Mouse (Mus musculus) neural tube, embryonic 11.5 days (tissue): ENCODE results near the gene Pigc. TPM values are rescaled to one million over a fixed set of nuclear protein-coding genes. Genes with fewer than 3 reads are reported as not detected.

Experiments
- ATAC-seq: fragments of 200-750 bp; cut with Nextera tagmentation; 2 replicates; pipeline ENCODE4 v1.8.0; 2017; ENCODE audit warnings: moderate number of reproducible peaks, mild to moderate bottlenecking, moderate TSS enrichment, moderate library complexity; ENCODE audit not compliant: insufficient read depth, low FRiP score, low TSS enrichment
- DNase-seq: peaks from one replicate; pipeline ENCODE4 v3.0.0-alpha.2; 2015; ENCODE audit warnings: low spot score
- H3K27ac ChIP-seq: fragments of 300-500 bp; sonication (generic); 2 replicates; pipeline ENCODE4 v1.5.1; 2014; ENCODE audit warnings: low read depth, mild to moderate bottlenecking, low read length
- H3K27me3 ChIP-seq: fragments of 300-500 bp; sonication (generic); 2 replicates; pipeline ENCODE4 v1.6.1; 2014; ENCODE audit warnings: mild to moderate bottlenecking, low read length, mixed read lengths; ENCODE audit not compliant: control insufficient read depth, insufficient read depth
- H3K36me3 ChIP-seq: fragments of 300-500 bp; sonication (generic); 2 replicates; pipeline ENCODE4 v1.6.1; 2014; ENCODE audit warnings: mild to moderate bottlenecking, low read length, moderate library complexity, mixed read lengths; ENCODE audit not compliant: control insufficient read depth, insufficient read depth
- H3K4me1 ChIP-seq: fragments of 300-500 bp; sonication (generic); 2 replicates; pipeline ENCODE4 v1.6.1; 2014; ENCODE audit warnings: low read length, mixed read lengths; ENCODE audit not compliant: control insufficient read depth, insufficient read depth
- H3K4me2 ChIP-seq: fragments of 300-500 bp; sonication (generic); 2 replicates; pipeline ENCODE4 v1.6.1; 2014; ENCODE audit warnings: low read depth, mild to moderate bottlenecking, moderate library complexity
- H3K4me3 ChIP-seq: fragments of 300-500 bp; sonication (generic); 2 replicates; pipeline ENCODE4 v1.5.1; 2014; ENCODE audit warnings: low read depth, low read length
- H3K9ac ChIP-seq: fragments of 300-500 bp; sonication (generic); 2 replicates; pipeline ENCODE4 v1.6.1; 2014; ENCODE audit warnings: mild to moderate bottlenecking, low read length
- H3K9me3 ChIP-seq: fragments of 300-500 bp; sonication (generic); 2 replicates; pipeline ENCODE4 v1.6.1; 2016; ENCODE audit warnings: low read length; ENCODE audit not compliant: control insufficient read depth
- WGBS: fragments of 180-500 bp; shearing (Covaris S2); extraction: QIAGEN DNeasy Blood & Tissue Kit; methylation state at CpG from one replicate; pipeline ENCODE4 v1.1.7; 2014; 5-methylcytosine and 5-hydroxymethylcytosine counted together
- polyA plus RNA-seq: library from polyadenylated mRNA; unstranded; fragments of >200 nt; fragmentation: Nextera tagmentation; extraction: Ambion mirVana; gene quantifications from 2 replicates; pipeline ENCODE4 v1.2.1, GENCODE M21; 2014

Gene Pigc
- polyA plus RNA-seq, 1 experiment from 2014 or later: 38.4 TPM

DNA sequence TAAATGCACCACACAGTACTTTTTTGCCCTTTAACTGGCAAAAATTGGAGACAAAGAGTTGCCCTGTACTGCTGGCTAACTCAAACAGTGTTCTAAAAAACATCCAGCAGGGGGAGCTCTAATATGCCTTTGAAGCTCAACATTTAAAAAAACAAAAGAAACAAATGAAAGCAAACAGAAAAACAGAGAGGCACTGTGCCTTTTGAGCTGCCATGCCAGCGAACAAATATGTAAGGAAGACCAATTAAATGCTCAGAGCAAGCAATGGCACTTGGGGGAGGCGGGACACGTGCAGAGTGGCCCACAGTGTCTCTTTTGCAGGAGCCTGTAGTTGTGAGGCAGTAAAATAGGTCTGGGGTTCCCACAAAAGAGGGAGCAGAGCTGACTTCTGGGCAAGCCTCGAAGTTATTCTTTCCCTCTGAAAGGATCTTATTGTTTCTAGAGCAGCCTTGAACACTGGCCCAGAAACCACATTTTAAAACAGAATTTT, 30.9 kb downstream of the Pigc start:
- ATAC-seq (peak; percentile 85), DNase-seq (peak; percentile 72)
- H3K27me3 ChIP-seq: no peaks in the 10 kb centered on the region
- peaks cover 18% of the 10 kb centered on the region for H3K4me1 ChIP-seq
- no peaks in the 10 kb centered on the region for H3K9me3 ChIP-seq
- peak overlapping the region; percentile 73 for H3K27ac ChIP-seq
- H3K9ac ChIP-seq: peak overlapping the region; percentile 27; the same call in 1 of the 2 replicates
- H3K4me3 ChIP-seq: no peak overlapping the region
- no peak overlapping the region for H3K4me2 ChIP-seq
- no peaks in the 10 kb centered on the region for H3K36me3 ChIP-seq
- under 1% methylated on average over 4 of the region's 4 CpGs for WGBS

DNA sequence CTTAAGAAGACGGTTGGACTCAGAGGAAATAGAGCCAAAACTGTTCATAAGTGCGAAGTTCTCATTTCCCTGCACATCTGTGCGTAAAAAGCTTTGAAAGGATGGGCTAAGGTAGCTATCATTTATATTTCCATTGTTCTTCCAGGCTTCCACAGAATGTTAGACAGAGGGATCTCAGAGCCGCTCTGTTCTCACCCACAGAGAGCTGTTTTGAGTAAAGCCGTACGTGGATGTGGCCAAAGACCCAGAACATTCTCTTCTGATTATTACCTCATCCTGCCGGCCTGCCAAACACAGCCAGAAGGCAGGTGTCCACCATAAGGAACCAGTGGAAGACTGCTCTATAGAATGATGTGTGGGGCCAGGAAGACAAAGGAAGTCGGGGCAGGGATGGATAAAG, 32.3 kb downstream of the Pigc start:
- Histone ChIP-seq H3K9ac (no peak overlapping the region), H3K4me3 (no peak overlapping the region), H3K4me2 (no peak overlapping the region), H3K9me3 (no peaks in the 10 kb centered on the region), H3K4me1 (peaks cover 18% of the 10 kb centered on the region), H3K27ac (peak overlapping the region; percentile 50), H3K36me3 (no peaks in the 10 kb centered on the region), H3K27me3 (no peaks in the 10 kb centered on the region)
- no peak for ATAC-seq
- 55% methylated on average over 8 of the region's 8 CpGs for WGBS
- DNase-seq: no peak

- DNase-seq (no peak), ATAC-seq (no peak)
- Histone ChIP-seq H3K9me3 (no peaks in the 10 kb centered on the region), H3K9ac (peak overlapping the region; percentile 32; the same call in 1 of the 2 replicates), H3K4me3 (no peak overlapping the region), H3K4me2 (no peak overlapping the region), H3K27ac (peak overlapping the region; percentile 77), H3K4me1 (peaks cover 18% of the 10 kb centered on the region), H3K27me3 (no peaks in the 10 kb centered on the region), H3K36me3 (no peaks in the 10 kb centered on the region)
- WGBS: 60% methylated on average over 14 of the region's 14 CpGs
Observed at GRCm38 (mm10) chr1:162003729-162004517, 34.9 kb downstream of the Pigc start.

GRCm38 (mm10) chr1:162004518-162004780, 35.5 kb downstream of the Pigc start:
- whole genome bisulfite sequencing: 56% methylated on average over 7 of the region's 7 CpGs

DNA sequence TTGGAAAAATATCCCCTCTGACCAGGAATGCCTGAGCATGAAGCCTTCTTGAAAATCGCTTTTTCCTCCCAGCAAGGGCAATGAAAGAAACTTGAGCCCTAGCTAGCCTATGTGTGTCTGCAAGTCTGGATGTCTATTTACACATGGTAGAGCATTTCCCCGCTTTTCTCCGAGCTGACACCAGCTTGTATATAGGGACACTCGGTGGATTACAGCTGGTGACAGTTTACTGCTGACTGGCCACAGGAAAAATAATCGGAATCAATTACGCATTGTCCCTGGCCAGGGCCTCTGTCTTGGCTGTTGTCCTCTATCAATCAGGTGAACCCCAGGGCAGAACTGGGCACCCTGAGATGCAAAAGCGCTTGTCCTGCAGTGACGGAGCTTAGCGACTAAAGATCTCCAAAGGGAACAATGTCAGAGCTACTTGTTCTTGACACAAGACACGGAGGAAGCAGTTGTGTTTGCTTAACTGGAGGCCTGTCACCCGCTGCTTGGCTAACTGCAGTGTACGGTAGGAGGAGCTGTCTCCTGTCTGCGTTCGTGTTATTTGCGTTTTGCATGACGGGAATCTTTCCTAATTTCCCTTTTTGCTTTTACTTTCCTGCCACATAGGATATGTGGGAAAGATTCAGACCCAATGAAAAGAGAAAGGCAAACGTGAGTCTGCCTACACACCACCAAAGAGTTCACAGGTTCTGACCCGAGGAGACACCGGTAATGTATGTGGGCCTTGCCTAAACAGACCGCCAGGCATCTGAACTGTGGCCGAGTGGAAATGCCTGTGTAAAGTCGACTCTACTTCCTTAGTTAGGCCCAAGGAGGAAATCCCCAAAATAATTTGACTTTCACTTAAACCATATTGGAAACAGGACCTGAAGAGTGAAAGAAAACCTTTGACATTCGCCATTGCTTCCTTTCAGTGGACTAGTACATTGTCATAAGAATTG, 36.1 kb downstream of the Pigc start:
- Histone ChIP-seq H3K4me2 (no peak overlapping the region), H3K4me3 (no peak overlapping the region), H3K27ac (peak overlapping the region; percentile 77), H3K9me3 (no peaks in the 10 kb centered on the region), H3K27me3 (no peaks in the 10 kb centered on the region), H3K36me3 (no peaks in the 10 kb centered on the region), H3K9ac (peak overlapping the region; percentile 32), H3K4me1 (peaks cover 13% of the 10 kb centered on the region)
- DNase-seq: peak; percentile 66
- 43% methylated on average over 23 of the region's 23 CpGs for WGBS
- ATAC-seq: no peak

More at GRCm38 (mm10) chr1:162004518-162004780, 35.5 kb downstream of the Pigc start:
- DNase-seq (no peak), ATAC-seq (no peak)
- H3K4me2 ChIP-seq: no peak overlapping the region
- H3K9ac ChIP-seq: peak overlapping the region; percentile 32; the same call in 1 of the 2 replicates
- no peaks in the 10 kb centered on the region for H3K27me3 ChIP-seq
- H3K4me3 ChIP-seq: no peak overlapping the region
- H3K4me1 ChIP-seq: peaks cover 17% of the 10 kb centered on the region
- H3K27ac ChIP-seq: peak overlapping the region; percentile 77
- H3K9me3 ChIP-seq: no peaks in the 10 kb centered on the region
- H3K36me3 ChIP-seq: no peaks in the 10 kb centered on the region

- DNase-seq (no peak), ATAC-seq (no peak)
- Histone ChIP-seq H3K27ac (0 out of 2 replicates have a peak overlapping the region, but pooled peaks have one; percentile 20), H3K27me3 (no peaks in the 10 kb centered on the region), H3K9me3 (no peaks in the 10 kb centered on the region), H3K36me3 (no peaks in the 10 kb centered on the region), H3K4me3 (no peak overlapping the region), H3K4me1 (peaks cover 13% of the 10 kb centered on the region), H3K9ac (no peak overlapping the region), H3K4me2 (no peak overlapping the region)
- 64% methylated on average over 9 of the region's 9 CpGs for WGBS
Observed at GRCm38 (mm10) chr1:162006109-162006508, 37.1 kb downstream of the Pigc start.

DNA sequence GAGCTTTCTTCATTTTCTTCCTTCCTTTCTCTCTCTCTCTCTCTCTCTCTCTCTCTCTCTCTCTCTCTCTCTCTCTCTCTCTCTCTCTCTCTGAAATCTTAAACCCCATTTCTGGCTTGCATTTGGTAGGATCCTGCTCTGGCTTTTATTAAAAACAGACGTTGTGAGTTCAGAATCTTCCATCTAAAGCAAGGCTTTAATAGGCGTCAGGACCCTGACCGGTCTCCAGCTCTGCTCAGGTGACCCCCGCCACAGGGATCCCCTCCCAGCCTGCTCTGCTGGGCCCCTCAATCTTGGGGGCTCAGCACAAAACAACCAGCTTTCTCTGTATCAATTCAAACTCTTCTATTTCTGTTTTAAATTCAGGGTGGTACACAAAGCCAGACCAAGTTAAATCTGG, 39.2 kb downstream of the Pigc start:
- no peak overlapping the region for H3K4me3 ChIP-seq
- H3K4me2 ChIP-seq: no peak overlapping the region
- H3K27ac ChIP-seq: peak overlapping the region; percentile 75
- no peaks in the 10 kb centered on the region for H3K27me3 ChIP-seq
- H3K9ac ChIP-seq: no peak overlapping the region
- peaks cover 13% of the 10 kb centered on the region for H3K4me1 ChIP-seq
- DNase-seq (no peak), ATAC-seq (no peak)
- no peaks in the 10 kb centered on the region for H3K9me3 ChIP-seq
- 62% methylated on average over 4 of the region's 4 CpGs for WGBS
- H3K36me3 ChIP-seq: no peaks in the 10 kb centered on the region

- Histone ChIP-seq H3K4me3 (no peak overlapping the region), H3K9ac (peak overlapping the region; percentile 1; the same call in 1 of the 2 replicates), H3K4me2 (no peak overlapping the region), H3K36me3 (no peaks in the 10 kb centered on the region), H3K27me3 (no peaks in the 10 kb centered on the region), H3K9me3 (no peaks in the 10 kb centered on the region), H3K4me1 (peaks cover 10% of the 10 kb centered on the region), H3K27ac (peak overlapping the region; percentile 75)
- ATAC-seq: no peak
- WGBS: 49% methylated on average over 8 of the region's 8 CpGs
- DNase-seq: no peak
Observed at GRCm38 (mm10) chr1:162008631-162009067, 39.7 kb downstream of the Pigc start.
